Mouse (Mus musculus) limb, embryonic 10.5 days (tissue): ENCODE data around the gene Crebzf. TPM values are rescaled to one million over a fixed set of nuclear protein-coding genes. Genes with fewer than 3 reads are reported as not detected.

Source experiments
- DNase-seq: peaks from one replicate; pipeline ENCODE4 v3.0.0-alpha.2; 2017; ENCODE audit warnings: low spot score
- H3K27ac ChIP-seq: fragments of 300-500 bp; sonication (generic); 2 replicates; pipeline ENCODE4 v1.5.1; 2016; ENCODE audit warnings: mild to moderate bottlenecking
- H3K27me3 ChIP-seq: fragments of 300-500 bp; sonication (generic); 2 replicates; pipeline ENCODE4 v1.6.1; 2016; ENCODE audit warnings: low read depth, mild to moderate bottlenecking; ENCODE audit not compliant: poor library complexity, severe bottlenecking
- H3K36me3 ChIP-seq: fragments of 300-500 bp; sonication (generic); 2 replicates; pipeline ENCODE4 v1.6.1; 2016; ENCODE audit warnings: mild to moderate bottlenecking, moderate library complexity
- H3K4me1 ChIP-seq: fragments of 300-500 bp; sonication (generic); 2 replicates; pipeline ENCODE4 v1.6.1; 2016
- H3K4me3 ChIP-seq: fragments of 300-500 bp; sonication (generic); 2 replicates; pipeline ENCODE4 v1.5.1; 2016; ENCODE audit warnings: mild to moderate bottlenecking, moderate library complexity
- H3K9me3 ChIP-seq: fragments of 300-500 bp; sonication (generic); replicated peaks from 2 replicates; pipeline ENCODE4 v1.6.1; 2016; ENCODE audit warnings: mild to moderate bottlenecking
- WGBS: fragments of 180-500 bp; shearing (Covaris S2); methylation state at CpG from one replicate; pipeline ENCODE4 v1.1.7; 2016; 5-methylcytosine and 5-hydroxymethylcytosine counted together
- polyA plus RNA-seq: library from polyadenylated mRNA; unstranded; fragments of >200 nt; fragmentation: Nextera tagmentation; extraction: Ambion mirVana; gene quantifications from 2 replicates; pipeline ENCODE4 v1.2.1, GENCODE M21; 2016

The Crebzf gene
- polyA plus RNA-seq = 24.8 and 30.9 TPM in 2 replicates

- peak; percentile 96 for DNase-seq
- Histone ChIP-seq H3K27ac (peak within 1 kb of the TSS; percentile 100), H3K4me3 (peak within 1 kb of the TSS; percentile 95), H3K9me3 (no peaks in the 10 kb centered on the region), H3K4me1 (no peaks in the 10 kb centered on the region), H3K36me3 (peaks cover 16% of the 10 kb centered on the region), H3K27me3 (no peaks in the 10 kb centered on the region)
- under 1% methylated on average over 50 of the region's 54 CpGs for WGBS
Measured at GRCm38 (mm10) chr7:90442518-90443080, at the start of gene Crebzf. Gene Crebzf, plus strand, starts transcription at chr7:90442729.

- Histone ChIP-seq H3K27me3 (no peaks in the 10 kb centered on the region), H3K9me3 (no peaks in the 10 kb centered on the region), H3K36me3 (no peaks in the 10 kb centered on the region), H3K27ac (no peak overlapping the region), H3K4me1 (peaks cover 4% of the 10 kb centered on the region; the same call in 1 of the 2 replicates), H3K4me3 (no peak overlapping the region)
- no peak for DNase-seq
- WGBS = 57% methylated on average over 4 of the region's 4 CpGs
Measured at GRCm38 (mm10) chr7:90395073-90395472, 47.5 kb upstream of the Crebzf start.

GRCm38 (mm10) chr7:90395928-90396327 is 46.6 kb upstream of the Crebzf start:
- Histone ChIP-seq H3K27me3 (no peaks in the 10 kb centered on the region), H3K4me3 (no peak overlapping the region), H3K9me3 (no peaks in the 10 kb centered on the region), H3K27ac (no peak overlapping the region), H3K4me1 (peaks cover 4% of the 10 kb centered on the region; the same call in 1 of the 2 replicates), H3K36me3 (no peaks in the 10 kb centered on the region)
- WGBS = 62% methylated on average over 5 of the region's 5 CpGs
- DNase-seq = no peak

- H3K4me3 ChIP-seq = no peak overlapping the region
- WGBS = 38% methylated on average over 3 of the region's 3 CpGs
- no peaks in the 10 kb centered on the region for H3K27me3 ChIP-seq
- H3K27ac ChIP-seq = no peak overlapping the region
- H3K9me3 ChIP-seq = no peaks in the 10 kb centered on the region
- H3K4me1 ChIP-seq = 0 out of 2 replicates have a peak, but pooled peaks cover 3% of the 10 kb centered on the region
- DNase-seq = peak; percentile 47
- no peaks in the 10 kb centered on the region for H3K36me3 ChIP-seq
Measured at GRCm38 (mm10) chr7:90409934-90410333, 32.6 kb upstream of the Crebzf start.

GRCm38 (mm10) chr7:90426020-90427001 is 16.2 kb upstream of the Crebzf start, which contains the start of gene Ccdc89:
Gene Ccdc89, plus strand, starts transcription at chr7:90426577.
- Histone ChIP-seq H3K4me3 (peak within 1 kb of the TSS; percentile 49), H3K27me3 (peaks cover 5% of the 10 kb centered on the region; the same call in 1 of the 2 replicates), H3K36me3 (no peaks in the 10 kb centered on the region), H3K9me3 (no peaks in the 10 kb centered on the region), H3K4me1 (peaks cover 8% of the 10 kb centered on the region), H3K27ac (0 out of 2 replicates have a peak within 1 kb of the TSS, but pooled peaks have one; percentile 30)
- WGBS = 23% methylated on average over 29 of the region's 29 CpGs
- peak; percentile 65 for DNase-seq

GRCm38 (mm10) chr7:90427006-90427405 is 15.5 kb upstream of the Crebzf start:
- H3K27ac ChIP-seq = 0 out of 2 replicates have a peak overlapping the region, but pooled peaks have one; percentile 30
- H3K27me3 ChIP-seq = peaks cover 5% of the 10 kb centered on the region; the same call in 1 of the 2 replicates
- peak overlapping the region; percentile 49 for H3K4me3 ChIP-seq
- H3K4me1 ChIP-seq = peaks cover 8% of the 10 kb centered on the region
- no peak for DNase-seq
- H3K36me3 ChIP-seq = no peaks in the 10 kb centered on the region
- H3K9me3 ChIP-seq = no peaks in the 10 kb centered on the region
- 63% methylated on average over 9 of the region's 9 CpGs for WGBS

GRCm38 (mm10) chr7:90432221-90432620 is 10.3 kb upstream of the Crebzf start:
- Histone ChIP-seq H3K9me3 (no peaks in the 10 kb centered on the region), H3K27me3 (peaks cover 1% of the 10 kb centered on the region; the same call in 1 of the 2 replicates), H3K27ac (no peak overlapping the region), H3K4me3 (no peak overlapping the region), H3K4me1 (no peaks in the 10 kb centered on the region), H3K36me3 (no peaks in the 10 kb centered on the region)
- DNase-seq = no peak

- Histone ChIP-seq H3K9me3 (no peaks in the 10 kb centered on the region), H3K27ac (no peak overlapping the region), H3K36me3 (0 out of 2 replicates have a peak, but pooled peaks cover 2% of the 10 kb centered on the region), H3K4me1 (no peaks in the 10 kb centered on the region), H3K4me3 (no peak overlapping the region), H3K27me3 (no peaks in the 10 kb centered on the region)
- 86% methylated on average over 4 of the region's 4 CpGs for WGBS
- DNase-seq = no peak
Measured at GRCm38 (mm10) chr7:90440044-90440443, 2.5 kb upstream of the Crebzf start.

- peak overlapping the region; percentile 100 for H3K27ac ChIP-seq
- H3K9me3 ChIP-seq = no peaks in the 10 kb centered on the region
- H3K4me3 ChIP-seq = peak overlapping the region; percentile 95
- DNase-seq = no peak
- peaks cover 10% of the 10 kb centered on the region for H3K36me3 ChIP-seq
- H3K27me3 ChIP-seq = no peaks in the 10 kb centered on the region
- WGBS = 13% methylated on average over 4 of the region's 4 CpGs
- H3K4me1 ChIP-seq = no peaks in the 10 kb centered on the region
Measured at GRCm38 (mm10) chr7:90442070-90442469, 459 bp upstream of the Crebzf start.

GRCm38 (mm10) chr7:90443101-90444091 is 867 bp downstream of the Crebzf start:
- Histone ChIP-seq H3K36me3 (peaks cover 24% of the 10 kb centered on the region), H3K27me3 (no peaks in the 10 kb centered on the region), H3K9me3 (no peaks in the 10 kb centered on the region), H3K4me3 (peak overlapping the region; percentile 95), H3K4me1 (no peaks in the 10 kb centered on the region), H3K27ac (peak overlapping the region; percentile 100)
- peak; percentile 77 for DNase-seq
- under 1% methylated on average over 121 of the region's 123 CpGs for WGBS

GRCm38 (mm10) chr7:90444206-90444605 is 1.7 kb downstream of the Crebzf start:
- Histone ChIP-seq H3K4me3 (peak overlapping the region; percentile 95), H3K27me3 (no peaks in the 10 kb centered on the region), H3K4me1 (no peaks in the 10 kb centered on the region), H3K27ac (peak overlapping the region; percentile 100), H3K9me3 (no peaks in the 10 kb centered on the region), H3K36me3 (peaks cover 30% of the 10 kb centered on the region)
- under 1% methylated on average over 6 of the region's 6 CpGs for WGBS
- peak; percentile 35 for DNase-seq
